Mouse (Mus musculus) megakaryocyte progenitor cell, adult 5-6 weeks (primary cell): Measurements from ENCODE around the gene Ttc17. TPM values are rescaled to one million over a fixed set of nuclear protein-coding genes. Genes with fewer than 3 reads are reported as not detected.

Experiments
- ATAC-seq: replicated peaks from 2 replicates; pipeline ENCODE4 v1.8.0; 2016; ENCODE audit warnings: mild to moderate bottlenecking, moderate TSS enrichment, inconsistent platforms; ENCODE audit not compliant: poor library complexity
- total RNA-seq, 2 experiments: library from RNA; stranded (forward) in 1 of 2; stranded (reverse) in 1 of 2; fragments of 157-497, 149-512 nt in 1 of 2; fragments of 200-1000 nt in 1 of 2; gene quantifications; 2 replicates each; pipeline versions ENCODE4 v1.2.3 to v1.2.4; 2015 to 2017

The Ttc17 gene
- total RNA-seq, 2 experiments from 2014 or later, result 27.3 to 29.7 TPM

- no peak for ATAC-seq
Observed at GRCm38 (mm10) chr2:94301749-94302148, 104.7 kb downstream of the Ttc17 start.

- no peak for ATAC-seq
Observed at GRCm38 (mm10) chr2:94297467-94297866, 109.0 kb downstream of the Ttc17 start.

- peak; percentile 94 for ATAC-seq
Observed at GRCm38 (mm10) chr2:94290483-94290882, 116.0 kb downstream of the Ttc17 start.

GRCm38 (mm10) chr2:94289659-94290058, 116.8 kb downstream of the Ttc17 start:
- no peak for ATAC-seq

GRCm38 (mm10) chr2:94289169-94289568, 117.3 kb downstream of the Ttc17 start:
- no peak for ATAC-seq

GRCm38 (mm10) chr2:94288086-94288485, 118.4 kb downstream of the Ttc17 start:
- ATAC-seq, result no peak

- no peak for ATAC-seq
Observed at GRCm38 (mm10) chr2:94287435-94287834, 119.1 kb downstream of the Ttc17 start.

GRCm38 (mm10) chr2:94283526-94283925, 123.0 kb downstream of the Ttc17 start:
- ATAC-seq, result no peak

GRCm38 (mm10) chr2:94279596-94279995, 126.9 kb downstream of the Ttc17 start:
- no peak for ATAC-seq

- no peak for ATAC-seq
Observed at GRCm38 (mm10) chr2:94276103-94276502, 130.4 kb downstream of the Ttc17 start.

- no peak for ATAC-seq
Observed at GRCm38 (mm10) chr2:94275658-94276057, 130.8 kb downstream of the Ttc17 start.

GRCm38 (mm10) chr2:94273154-94274021, 133.1 kb downstream of the Ttc17 start:
- ATAC-seq, result peak; percentile 85

GRCm38 (mm10) chr2:94271176-94271575, 135.3 kb downstream of the Ttc17 start:
- no peak for ATAC-seq

- ATAC-seq, result no peak
Observed at GRCm38 (mm10) chr2:94268835-94269234, 137.7 kb downstream of the Ttc17 start.

- no peak for ATAC-seq
Observed at GRCm38 (mm10) chr2:94267213-94267850, 139.2 kb downstream of the Ttc17 start.

GRCm38 (mm10) chr2:94266381-94267160, 139.9 kb downstream of the Ttc17 start:
- no peak for ATAC-seq

- ATAC-seq, result peak; percentile 38
Observed at GRCm38 (mm10) chr2:94265221-94266191, 141.0 kb downstream of the Ttc17 start.

GRCm38 (mm10) chr2:94264631-94265098, 141.8 kb downstream of the Ttc17 start:
- no peak for ATAC-seq

- no peak for ATAC-seq
Observed at GRCm38 (mm10) chr2:94264006-94264405, 142.5 kb downstream of the Ttc17 start.

GRCm38 (mm10) chr2:94263530-94263937, 143.0 kb downstream of the Ttc17 start:
- ATAC-seq, result no peak
